Mouse (Mus musculus) embryonic facial prominence, embryonic 11.5 days (tissue): ENCODE data around the gene Banp. TPM values are rescaled to one million over a fixed set of nuclear protein-coding genes. Genes with fewer than 3 reads are reported as not detected.

Experiments
- ATAC-seq: fragments of 200-750 bp; cut with Nextera tagmentation; replicated peaks from 2 replicates; pipeline ENCODE4 v1.8.0; 2017; ENCODE audit warnings: low read depth; ENCODE audit not compliant: insufficient number of reproducible peaks, low FRiP score, low TSS enrichment
- DNase-seq: peaks from one replicate; pipeline ENCODE4 v3.0.0-alpha.2; 2015; ENCODE audit warnings: low spot score
- H3K27ac ChIP-seq: fragments of 300-500 bp; sonication (generic); replicated peaks from 2 replicates; pipeline ENCODE4 v1.5.1; 2014; ENCODE audit warnings: mild to moderate bottlenecking, low read depth, low read length, control low read depth
- H3K27me3 ChIP-seq: fragments of 300-500 bp; sonication (generic); 2 replicates; pipeline ENCODE4 v1.6.1; 2014; ENCODE audit warnings: mild to moderate bottlenecking, low read length, moderate library complexity, mixed read lengths; ENCODE audit not compliant: control insufficient read depth, insufficient read depth
- H3K36me3 ChIP-seq: fragments of 300-500 bp; sonication (generic); replicated peaks from 2 replicates; pipeline ENCODE4 v1.6.1; 2014; ENCODE audit warnings: low read depth, mild to moderate bottlenecking, low read length, moderate library complexity, mixed read lengths; ENCODE audit not compliant: control insufficient read depth, insufficient read depth
- H3K4me1 ChIP-seq: fragments of 300-500 bp; sonication (generic); 2 replicates; pipeline ENCODE4 v1.6.1; 2014; ENCODE audit warnings: low read length, mixed read lengths; ENCODE audit not compliant: control insufficient read depth, insufficient read depth
- H3K4me2 ChIP-seq: fragments of 300-500 bp; sonication (generic); 2 replicates; pipeline ENCODE4 v1.6.1; 2014; ENCODE audit warnings: low read depth, mild to moderate bottlenecking, control low read depth, low read length, moderate library complexity
- H3K4me3 ChIP-seq: fragments of 300-500 bp; sonication (generic); 2 replicates; pipeline ENCODE4 v1.5.1; 2014; ENCODE audit warnings: low read depth, low read length, control low read depth
- H3K9ac ChIP-seq: fragments of 300-500 bp; sonication (generic); replicated peaks from 2 replicates; pipeline ENCODE4 v1.6.1; 2014; ENCODE audit warnings: mild to moderate bottlenecking, control low read depth, low read length
- H3K9me3 ChIP-seq: fragments of 300-500 bp; sonication (generic); replicated peaks from 2 replicates; pipeline ENCODE4 v1.6.1; 2016; ENCODE audit warnings: mild to moderate bottlenecking, low read length, inconsistent platforms, mixed read lengths; ENCODE audit not compliant: control insufficient read depth
- WGBS: fragments of 180-500 bp; shearing (Covaris S2); extraction: QIAGEN DNeasy Blood & Tissue Kit; methylation state at CpG from one replicate; pipeline ENCODE4 v1.1.7; 2014; 5-methylcytosine and 5-hydroxymethylcytosine counted together
- polyA plus RNA-seq: library from polyadenylated mRNA; unstranded; fragments of >200 nt; fragmentation: Nextera tagmentation; extraction: Ambion mirVana; gene quantifications from 2 replicates; pipeline ENCODE4 v1.2.1, GENCODE M21; 2014

The Banp gene
- polyA plus RNA-seq, 1 experiment from 2014 or later = 56.2 TPM

DNA sequence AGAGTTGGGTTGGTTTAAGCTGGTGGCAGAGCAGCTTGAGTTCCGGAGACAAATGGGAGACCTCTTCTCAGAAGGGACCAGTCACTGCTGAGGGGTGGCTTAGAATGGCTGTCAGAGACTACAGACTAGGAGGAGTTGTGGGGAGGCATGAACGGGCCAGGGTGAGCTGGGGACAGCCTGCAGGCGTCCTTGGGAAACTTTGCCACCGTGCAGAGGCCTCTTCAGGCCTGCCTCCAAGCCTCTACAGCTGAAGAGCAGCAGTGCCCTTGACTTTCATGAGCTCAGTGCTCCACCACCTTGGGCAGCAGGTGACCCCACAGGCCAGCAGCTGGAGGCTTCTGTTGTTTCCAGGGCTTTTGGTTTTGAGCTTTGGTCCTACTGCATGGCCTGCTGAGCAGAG, 49.1 kb downstream of the Banp start:
- ATAC-seq (no peak), DNase-seq (no peak)
- Histone ChIP-seq H3K4me1 (no peaks in the 10 kb centered on the region), H3K4me2 (no peak overlapping the region), H3K36me3 (peaks cover 6% of the 10 kb centered on the region), H3K9me3 (no peaks in the 10 kb centered on the region), H3K4me3 (no peak overlapping the region), H3K27ac (no peak overlapping the region), H3K9ac (no peak overlapping the region), H3K27me3 (no peaks in the 10 kb centered on the region)
- WGBS = 85% methylated on average over 4 of the region's 4 CpGs

DNA sequence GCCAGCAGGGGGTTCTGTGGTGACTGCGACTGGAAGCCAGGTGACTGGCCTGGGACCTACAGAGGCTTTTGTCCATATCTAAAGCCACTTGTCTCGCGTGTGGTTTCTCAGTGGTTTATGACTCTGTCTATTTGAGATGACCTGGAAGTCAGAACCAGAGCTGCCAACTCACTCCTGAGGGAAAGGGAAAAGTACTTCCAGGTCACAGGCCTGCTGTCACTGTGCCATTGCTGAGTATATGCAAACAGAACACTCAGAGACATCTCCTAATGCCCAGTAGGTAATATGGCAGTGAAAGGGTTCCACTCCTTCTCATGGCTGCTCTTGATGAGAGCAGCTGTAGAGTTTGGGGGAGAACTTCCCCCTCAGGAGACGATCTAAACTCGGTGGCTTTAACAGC, 49.7 kb downstream of the Banp start:
- Histone ChIP-seq H3K9me3 (no peaks in the 10 kb centered on the region), H3K4me2 (no peak overlapping the region), H3K4me1 (no peaks in the 10 kb centered on the region), H3K4me3 (no peak overlapping the region), H3K27ac (no peak overlapping the region), H3K36me3 (peaks cover 6% of the 10 kb centered on the region), H3K27me3 (no peaks in the 10 kb centered on the region), H3K9ac (no peak overlapping the region)
- 90% methylated on average over 5 of the region's 5 CpGs for WGBS
- ATAC-seq (no peak), DNase-seq (no peak)

DNA sequence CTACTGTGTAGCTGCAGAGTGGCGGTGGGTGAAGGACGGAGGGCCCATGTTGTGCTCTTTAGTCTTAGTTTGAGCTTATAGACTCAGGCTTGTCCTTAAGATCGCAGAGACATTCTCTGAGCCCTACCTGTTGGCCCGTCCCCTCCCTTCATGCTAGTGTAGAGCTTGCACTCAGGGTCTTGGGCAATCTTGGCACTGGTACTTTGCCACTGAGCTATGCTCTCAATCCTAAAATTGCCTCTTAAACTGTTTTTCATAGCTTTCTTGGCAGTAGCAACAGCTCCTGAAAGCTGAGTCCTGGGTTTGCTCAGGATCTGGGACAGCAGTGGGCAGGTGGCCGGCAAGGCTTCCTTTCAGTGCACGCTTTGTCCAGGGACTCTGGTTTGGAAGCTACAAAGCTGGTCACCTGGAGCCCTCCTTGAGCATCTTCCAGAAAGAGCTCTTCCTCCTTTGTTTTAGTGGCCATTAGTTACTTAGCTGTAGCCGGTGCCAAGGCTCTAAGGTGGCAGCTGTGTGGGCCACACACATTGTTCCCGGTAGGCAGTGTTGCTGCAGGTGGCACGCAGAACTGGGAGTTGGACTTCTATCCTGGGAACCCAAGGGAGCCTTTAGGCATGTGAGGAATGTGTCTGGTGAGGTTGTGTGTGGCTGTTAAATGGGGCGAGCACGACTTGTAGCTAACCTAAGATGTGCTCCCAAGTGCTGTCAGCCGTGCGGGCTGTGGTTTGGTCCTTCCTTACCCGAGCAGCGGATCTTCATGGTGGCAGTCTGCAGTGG, 52.0 kb downstream of the Banp start:
- ATAC-seq (no peak), DNase-seq (no peak)
- Histone ChIP-seq H3K27me3 (no peaks in the 10 kb centered on the region), H3K4me3 (no peak overlapping the region), H3K4me1 (no peaks in the 10 kb centered on the region), H3K9me3 (no peaks in the 10 kb centered on the region), H3K4me2 (no peak overlapping the region), H3K36me3 (peaks cover 6% of the 10 kb centered on the region), H3K27ac (no peak overlapping the region), H3K9ac (no peak overlapping the region)
- 89% methylated on average over 15 of the region's 15 CpGs for WGBS

DNA sequence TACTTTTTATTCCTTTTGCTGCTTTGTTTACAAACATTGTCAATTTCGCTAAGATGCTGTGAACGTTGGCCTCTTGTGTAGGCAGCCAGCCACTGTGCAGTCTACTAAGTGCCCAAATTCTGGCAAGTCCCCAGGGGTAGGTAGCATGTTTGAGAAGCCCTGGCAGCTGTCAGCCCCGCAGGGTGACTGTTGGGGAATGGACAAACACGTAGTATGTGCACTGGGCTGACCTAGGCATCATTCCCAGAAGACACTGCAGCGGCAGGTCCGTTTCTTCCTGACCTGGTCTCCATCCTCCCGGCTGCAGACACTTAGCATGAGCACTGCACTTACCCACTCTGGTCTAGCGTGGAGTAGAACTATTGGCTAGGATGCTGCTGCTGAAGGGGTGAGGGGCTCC, 54.1 kb downstream of the Banp start:
- H3K4me1 ChIP-seq = no peaks in the 10 kb centered on the region
- no peak overlapping the region for H3K27ac ChIP-seq
- H3K4me3 ChIP-seq = no peak overlapping the region
- H3K36me3 ChIP-seq = peaks cover 2% of the 10 kb centered on the region; the same call in 1 of the 2 replicates
- H3K9me3 ChIP-seq = no peaks in the 10 kb centered on the region
- H3K9ac ChIP-seq = no peak overlapping the region
- 82% methylated on average over 8 of the region's 8 CpGs for WGBS
- no peaks in the 10 kb centered on the region for H3K27me3 ChIP-seq
- no peak for DNase-seq
- no peak overlapping the region for H3K4me2 ChIP-seq
- no peak for ATAC-seq

DNA sequence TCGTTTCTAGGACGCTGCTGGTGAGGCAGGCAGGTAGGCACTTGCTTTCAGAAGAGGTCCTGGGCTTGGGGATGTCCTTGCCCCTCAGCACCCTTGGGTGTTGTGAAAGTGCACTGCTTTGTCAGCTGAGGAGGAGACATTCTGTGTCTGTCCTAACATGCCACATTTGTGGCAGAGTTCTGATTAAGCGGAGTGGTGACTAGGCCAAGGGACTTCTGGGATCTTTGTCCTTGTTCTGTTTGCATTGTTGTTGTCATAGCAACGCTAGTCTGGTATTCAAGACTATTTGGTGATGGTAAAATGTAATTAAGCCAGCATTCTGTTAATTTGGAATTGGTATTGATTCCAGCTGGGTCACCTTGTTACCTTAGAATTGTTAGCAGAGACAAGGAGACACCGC, 54.6 kb downstream of the Banp start:
- H3K4me2 ChIP-seq = no peak overlapping the region
- ATAC-seq (no peak), DNase-seq (no peak)
- no peaks in the 10 kb centered on the region for H3K27me3 ChIP-seq
- H3K36me3 ChIP-seq = peaks cover 2% of the 10 kb centered on the region; the same call in 1 of the 2 replicates
- H3K4me1 ChIP-seq = no peaks in the 10 kb centered on the region
- 89% methylated on average over 5 of the region's 5 CpGs for WGBS
- no peak overlapping the region for H3K27ac ChIP-seq
- no peak overlapping the region for H3K4me3 ChIP-seq
- no peaks in the 10 kb centered on the region for H3K9me3 ChIP-seq
- H3K9ac ChIP-seq = no peak overlapping the region

DNA sequence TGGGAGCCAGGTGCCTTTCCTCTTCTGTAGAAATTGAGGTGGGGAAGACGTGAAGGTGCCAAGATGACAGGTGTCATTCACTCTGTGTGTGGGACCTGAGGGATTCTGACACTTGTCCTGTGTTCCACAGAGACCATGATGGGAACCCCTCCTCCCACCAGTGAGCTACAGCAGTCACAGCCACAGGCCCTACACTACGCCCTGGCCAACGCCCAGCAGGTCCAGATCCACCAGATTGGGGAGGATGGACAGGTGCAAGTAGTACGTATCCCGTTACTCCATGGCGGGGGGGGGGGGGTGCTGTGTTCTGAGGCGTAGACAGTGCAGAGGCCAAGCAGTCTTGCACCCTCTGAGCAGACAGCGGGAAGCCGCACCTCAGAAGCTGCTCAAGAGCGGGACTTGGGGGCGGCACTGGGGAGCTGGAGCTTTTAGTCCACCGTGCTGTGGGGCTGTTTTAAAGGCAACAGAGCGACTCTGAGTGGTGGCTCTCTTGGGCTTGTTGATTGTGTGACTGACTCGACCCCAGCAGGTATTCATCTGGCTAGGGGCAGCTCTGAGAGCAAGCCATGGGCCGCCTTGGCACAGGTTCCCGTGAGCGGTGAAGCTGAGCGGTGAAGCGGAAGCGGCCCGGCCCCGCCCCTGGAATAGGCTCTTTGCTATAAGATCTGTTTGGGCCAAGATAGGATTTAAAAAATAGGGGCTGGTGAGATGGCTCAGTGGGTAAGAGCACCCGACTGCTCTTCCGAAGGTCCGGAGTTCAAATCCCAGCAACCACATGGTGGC, 56.1 kb downstream of the Banp start:
- H3K4me3 ChIP-seq = no peak overlapping the region
- 91% methylated on average over 24 of the region's 25 CpGs for WGBS
- H3K4me1 ChIP-seq = no peaks in the 10 kb centered on the region
- DNase-seq = no peak
- H3K27me3 ChIP-seq = no peaks in the 10 kb centered on the region
- no peak overlapping the region for H3K9ac ChIP-seq
- no peak; the same call in 1 of the 2 replicates for ATAC-seq
- no peak overlapping the region for H3K27ac ChIP-seq
- no peaks in the 10 kb centered on the region; the same call in 1 of the 2 replicates for H3K36me3 ChIP-seq
- H3K4me2 ChIP-seq = no peak overlapping the region
- no peaks in the 10 kb centered on the region for H3K9me3 ChIP-seq

DNA sequence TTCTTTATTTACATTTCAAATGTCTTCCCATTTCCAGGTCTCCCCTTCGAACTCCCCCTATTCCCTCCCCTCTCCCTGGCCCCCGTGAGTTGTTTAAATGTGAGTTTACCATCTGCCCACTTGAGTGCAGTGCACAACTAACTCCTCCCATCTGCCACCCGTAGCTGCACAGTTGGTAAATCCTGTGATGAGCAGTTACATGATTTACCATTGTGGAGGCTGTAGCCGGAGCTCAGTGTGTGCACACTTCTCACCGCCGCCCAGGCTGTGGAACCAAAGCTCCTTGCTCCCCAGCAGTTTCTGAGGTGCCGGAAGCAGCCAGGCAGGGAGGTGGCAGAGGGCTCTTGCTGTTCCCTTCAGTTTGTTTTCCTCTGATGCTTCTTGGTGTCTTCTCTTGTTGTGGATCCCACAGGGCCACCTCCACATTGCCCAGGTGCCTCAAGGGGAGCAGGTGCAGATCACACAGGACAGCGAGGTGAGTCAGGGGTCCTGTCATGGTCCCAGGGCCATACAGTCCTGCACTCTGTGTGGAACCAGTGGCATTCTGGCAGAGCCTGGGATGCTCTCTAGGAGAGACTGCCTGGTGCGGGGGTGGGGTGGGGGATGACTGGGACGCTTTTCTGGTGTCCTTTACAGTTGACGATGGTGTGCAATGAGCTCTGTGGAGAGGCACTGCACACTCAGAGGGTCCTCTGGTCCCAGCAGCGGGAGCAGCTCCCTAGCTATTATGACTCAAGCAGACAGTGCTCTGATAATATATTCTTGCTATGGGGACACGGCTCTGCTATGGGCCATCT, 57.3 kb downstream of the Banp start:
- WGBS = 86% methylated on average over 13 of the region's 13 CpGs
- H3K27me3 ChIP-seq = no peaks in the 10 kb centered on the region
- no peak overlapping the region for H3K4me2 ChIP-seq
- H3K27ac ChIP-seq = no peak overlapping the region
- DNase-seq (no peak), ATAC-seq (no peak)
- no peak overlapping the region for H3K4me3 ChIP-seq
- no peaks in the 10 kb centered on the region; the same call in 1 of the 2 replicates for H3K36me3 ChIP-seq
- no peaks in the 10 kb centered on the region for H3K4me1 ChIP-seq
- no peak overlapping the region for H3K9ac ChIP-seq
- no peaks in the 10 kb centered on the region for H3K9me3 ChIP-seq
